Mouse (Mus musculus) liver, embryonic 14.5 days (tissue): Measurements from ENCODE around the gene Serpinh1.

Source experiments
- CTCF ChIP-seq: IDR thresholded peaks from 2 replicates; pipeline ENCODE4 v1.5.1; 2016; ENCODE audit warnings: antibody characterized with exemption, low read depth, control low read depth
- EP300 ChIP-seq: IDR thresholded peaks from 2 replicates; pipeline ENCODE4 v1.6.1; 2016; ENCODE audit warnings: antibody characterized with exemption, low read depth

GRCm38 (mm10) chr7:99384101-99384611, 31.1 kb upstream of the Serpinh1 start:
- no peak for TF ChIP-seq EP300
- peak; percentile 11; the same call in 1 of the 2 replicates for TF ChIP-seq CTCF
